Mouse (Mus musculus) liver, adult 2 months (tissue): Measurements from ENCODE around the gene Crybb2. TPM values are rescaled to one million over a fixed set of nuclear protein-coding genes. Genes with fewer than 3 reads are reported as not detected.

Source experiments
- DNase-seq: peaks from one replicate; pipeline ENCODE4 v3.0.0-alpha.2; 2011; ENCODE audit warnings: low read depth, low spot score; ENCODE audit errors: extremely low read depth
- H3K27ac ChIP-seq: fragments of 200-500 bp; replicated peaks from 2 replicates; pipeline ENCODE4 v1.5.1; 2012; ENCODE audit warnings: low read depth, mild to moderate bottlenecking, control low read depth, inconsistent platforms, low read length; ENCODE audit not compliant: insufficient read depth
- H3K27me3 ChIP-seq: fragments of 200-500 bp; 2 replicates; pipeline ENCODE4 v1.6.1; 2012; ENCODE audit warnings: mild to moderate bottlenecking, moderate library complexity, low read length, inconsistent platforms; ENCODE audit not compliant: control insufficient read depth, insufficient read depth
- H3K36me3 ChIP-seq: fragments of 200-500 bp; 2 replicates; pipeline ENCODE4 v1.6.1; 2012; ENCODE audit warnings: low read length, inconsistent platforms; ENCODE audit not compliant: control insufficient read depth, insufficient read depth
- H3K4me1 ChIP-seq: fragments of 200-500 bp; 2 replicates; pipeline ENCODE4 v1.6.1; 2011; ENCODE audit warnings: low read length; ENCODE audit not compliant: control insufficient read depth, insufficient read depth
- H3K4me3 ChIP-seq: fragments of 200-500 bp; 2 replicates; pipeline ENCODE4 v1.5.1; 2011; ENCODE audit warnings: low read depth, mild to moderate bottlenecking, control low read depth, low read length, moderate library complexity; ENCODE audit not compliant: insufficient read depth
- H3K79me2 ChIP-seq: fragments of 200-500 bp; 2 replicates; pipeline ENCODE4 v1.6.1; 2012; ENCODE audit warnings: inconsistent platforms, mild to moderate bottlenecking, low read length, moderate library complexity; ENCODE audit not compliant: control insufficient read depth, insufficient read depth
- H3K9ac ChIP-seq: fragments of 200-500 bp; 2 replicates; pipeline ENCODE4 v1.6.1; 2012; ENCODE audit warnings: low read depth, mild to moderate bottlenecking, control low read depth, inconsistent platforms, low read length
- CTCF ChIP-seq: fragments of 200-500 bp; IDR thresholded peaks from 2 replicates; pipeline ENCODE4 v1.5.1; 2011; ENCODE audit warnings: low read depth, low read length, control low read depth
- POLR2A ChIP-seq: fragments of 200-500 bp; IDR thresholded peaks from 2 replicates; pipeline ENCODE4 v1.6.1; 2011; ENCODE audit warnings: low read length, control low read depth; ENCODE audit not compliant: insufficient read depth; ENCODE audit errors: extremely low read depth
- WGBS: fragments of 180-500 bp; shearing (Covaris S2); methylation state at CpG from one replicate; pipeline ENCODE4 v1.1.7; 2018; 5-methylcytosine and 5-hydroxymethylcytosine counted together
- polyA plus RNA-seq: library from polyadenylated mRNA; depleted of rRNA; stranded (reverse); fragments of >200 nt; gene quantifications from 2 replicates; pipeline ENCODE4 v1.2.3, GENCODE M21; 2012
- total RNA-seq: library from RNA; depleted of rRNA; stranded (reverse); fragments of >200 nt; gene quantifications from 2 replicates; pipeline ENCODE4 v1.2.3, GENCODE M21; 2014

Crybb2 gene
- total and polyA plus RNA-seq, 2 experiments, result not detected

- H3K9ac ChIP-seq, result no peak overlapping the region
- no peak overlapping the region for H3K27ac ChIP-seq
- 65% methylated on average over 7 of the region's 7 CpGs for WGBS
- no peaks in the 10 kb centered on the region for H3K36me3 ChIP-seq
- no peaks in the 10 kb centered on the region for H3K27me3 ChIP-seq
- TF ChIP-seq POLR2A (no peak), CTCF (no peak)
- no peaks in the 10 kb centered on the region for H3K79me2 ChIP-seq
- no peaks in the 10 kb centered on the region for H3K4me1 ChIP-seq
- DNase-seq, result no peak
- no peak overlapping the region for H3K4me3 ChIP-seq
These were observed 19.2 kb downstream of the Crybb2 start for GRCm38 (mm10) chr5:113050581-113051185.

DNA sequence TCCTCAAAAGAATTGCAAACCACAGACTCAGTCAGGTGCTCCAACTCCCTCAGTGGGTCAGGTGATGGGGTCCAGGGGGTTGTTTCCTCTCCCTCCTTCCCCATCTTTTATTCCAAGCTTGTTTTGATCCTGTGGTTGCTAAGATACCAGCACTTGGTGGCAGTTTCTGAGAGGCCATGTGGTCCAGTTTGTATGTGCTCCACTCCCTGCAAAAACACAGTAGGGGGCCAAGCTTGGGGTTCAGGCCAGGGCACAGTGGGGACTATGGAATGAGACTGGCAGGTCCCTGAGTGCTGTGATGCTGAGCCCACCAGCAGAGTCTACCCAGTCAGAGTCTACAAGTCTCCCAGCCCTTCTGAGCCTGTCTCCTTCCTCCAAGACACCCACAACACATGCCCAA, 20.0 kb downstream of the Crybb2 start:
- TF ChIP-seq POLR2A (no peak), CTCF (no peak)
- no peak overlapping the region for H3K27ac ChIP-seq
- no peaks in the 10 kb centered on the region for H3K36me3 ChIP-seq
- no peaks in the 10 kb centered on the region for H3K79me2 ChIP-seq
- H3K9ac ChIP-seq, result no peak overlapping the region
- no peaks in the 10 kb centered on the region for H3K4me1 ChIP-seq
- H3K27me3 ChIP-seq, result no peaks in the 10 kb centered on the region
- no peak overlapping the region for H3K4me3 ChIP-seq
- DNase-seq, result no peak

DNA sequence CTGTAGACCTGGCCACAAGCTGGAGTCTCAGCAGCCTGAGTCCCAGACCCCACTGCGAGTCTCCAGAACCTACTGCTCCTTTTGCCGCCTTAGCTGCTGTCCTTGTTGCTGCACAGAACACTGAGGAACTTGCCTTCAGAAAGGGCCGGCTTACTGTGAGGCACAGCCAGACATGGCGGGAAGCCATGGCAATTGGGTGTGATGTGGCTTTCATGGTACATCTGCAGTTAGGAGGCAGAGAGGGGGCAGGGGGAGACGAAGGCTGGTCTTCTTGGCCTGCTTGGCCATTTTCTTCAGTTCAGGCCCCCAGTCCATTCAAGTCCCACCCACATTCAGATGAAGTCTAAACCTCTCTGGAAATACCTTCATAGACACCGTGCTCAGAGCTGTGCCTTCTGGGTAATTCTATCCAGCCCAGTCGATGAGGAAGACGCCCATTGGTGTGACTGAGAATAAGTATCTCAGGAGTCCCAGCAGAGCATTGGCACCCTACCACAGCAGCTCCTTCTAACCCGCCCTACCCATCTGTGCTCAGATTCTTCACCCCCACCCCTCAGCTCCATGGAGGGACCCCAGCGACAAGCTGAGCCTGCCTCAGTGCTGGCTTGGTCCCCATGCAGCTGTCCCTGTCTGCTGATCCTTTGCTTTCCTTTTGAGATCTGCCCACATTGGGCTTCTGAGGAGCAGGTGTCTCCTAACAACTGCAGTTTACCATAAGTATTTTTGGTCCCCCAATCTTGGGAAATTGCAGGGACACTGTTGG, 24.2 kb downstream of the Crybb2 start:
- no peaks in the 10 kb centered on the region for H3K27me3 ChIP-seq
- no peaks in the 10 kb centered on the region for H3K36me3 ChIP-seq
- WGBS, result 95% methylated on average over 10 of the region's 10 CpGs
- no peaks in the 10 kb centered on the region for H3K79me2 ChIP-seq
- H3K4me1 ChIP-seq, result peaks cover 2% of the 10 kb centered on the region; the same call in 1 of the 2 replicates
- no peak overlapping the region for H3K9ac ChIP-seq
- no peak overlapping the region for H3K4me3 ChIP-seq
- TF ChIP-seq POLR2A (no peak), CTCF (no peak)
- DNase-seq, result no peak
- no peak overlapping the region for H3K27ac ChIP-seq

- H3K9ac ChIP-seq, result no peak overlapping the region
- no peaks in the 10 kb centered on the region for H3K79me2 ChIP-seq
- H3K4me3 ChIP-seq, result no peak overlapping the region
- no peak for DNase-seq
- no peak overlapping the region for H3K27ac ChIP-seq
- H3K27me3 ChIP-seq, result no peaks in the 10 kb centered on the region
- TF ChIP-seq CTCF (no peak), POLR2A (no peak)
- H3K36me3 ChIP-seq, result no peaks in the 10 kb centered on the region
- 48% methylated on average over 8 of the region's 8 CpGs for WGBS
- peaks cover 2% of the 10 kb centered on the region; the same call in 1 of the 2 replicates for H3K4me1 ChIP-seq
These were observed 26.4 kb downstream of the Crybb2 start for GRCm38 (mm10) chr5:113043531-113043930.

GRCm38 (mm10) chr5:113041567-113042071, 28.3 kb downstream of the Crybb2 start:
- 37% methylated on average over 5 of the region's 5 CpGs for WGBS
- Histone ChIP-seq H3K4me3 (no peak overlapping the region), H3K27me3 (no peaks in the 10 kb centered on the region), H3K9ac (no peak overlapping the region), H3K4me1 (peaks cover 2% of the 10 kb centered on the region; the same call in 1 of the 2 replicates), H3K27ac (no peak overlapping the region), H3K36me3 (no peaks in the 10 kb centered on the region), H3K79me2 (no peaks in the 10 kb centered on the region)
- TF ChIP-seq POLR2A, result no peak
- no peak for TF ChIP-seq CTCF
- DNase-seq, result no peak

GRCm38 (mm10) chr5:113040776-113041175, 29.1 kb downstream of the Crybb2 start:
- Histone ChIP-seq H3K27ac (no peak overlapping the region), H3K4me3 (no peak overlapping the region), H3K79me2 (no peaks in the 10 kb centered on the region), H3K4me1 (peaks cover 4% of the 10 kb centered on the region; the same call in 1 of the 2 replicates), H3K27me3 (no peaks in the 10 kb centered on the region), H3K36me3 (no peaks in the 10 kb centered on the region), H3K9ac (no peak overlapping the region)
- no peak for DNase-seq
- 95% methylated on average over 6 of the region's 6 CpGs for WGBS
- TF ChIP-seq CTCF (no peak), POLR2A (no peak)
